Mouse (Mus musculus) pancreas, adult 10 weeks (tissue): ENCODE measurements around the gene Krt32. TPM values are rescaled to one million over a fixed set of nuclear protein-coding genes. Genes with fewer than 3 reads are reported as not detected.

ENCODE experiments used
- polyA plus RNA-seq: library from polyadenylated mRNA; stranded (reverse); fragments of 350-450 nt; fragmentation: Illumina TruSeq; extraction: RNeasy Lipid Tissue Mini Kit (QIAGEN cat#74804); gene quantifications from one replicate; pipeline ENCODE4 v1.2.3, GENCODE M21; 2015; ENCODE audit warnings: low read depth, low replicate concordance; ENCODE audit not compliant: insufficient read depth

Gene Krt32
- polyA plus RNA-seq, result not detected

DNA sequence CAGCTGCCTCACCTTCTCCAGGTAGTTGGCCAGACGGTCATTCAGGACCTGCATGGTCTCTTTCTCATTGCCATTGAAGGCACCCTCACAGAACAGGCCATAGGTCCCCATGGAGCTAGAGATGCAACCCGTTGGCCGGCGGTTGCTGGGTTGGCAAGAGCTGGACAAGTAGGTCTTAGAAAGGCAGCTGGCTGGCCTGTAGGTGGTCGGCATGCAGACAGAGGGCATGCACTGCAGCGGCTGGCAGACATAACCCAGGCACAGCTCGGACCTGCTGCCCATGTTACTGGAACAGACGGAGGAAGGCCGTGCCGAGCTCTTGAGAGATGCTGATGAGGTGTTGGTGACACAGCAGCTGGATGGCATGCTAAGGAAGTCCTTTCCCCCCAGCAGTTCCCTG lies at the start of gene Krt32:
TSS of gene Krt32 (minus strand) at position 366 of the 400 bp plus-strand sequence.

DNA sequence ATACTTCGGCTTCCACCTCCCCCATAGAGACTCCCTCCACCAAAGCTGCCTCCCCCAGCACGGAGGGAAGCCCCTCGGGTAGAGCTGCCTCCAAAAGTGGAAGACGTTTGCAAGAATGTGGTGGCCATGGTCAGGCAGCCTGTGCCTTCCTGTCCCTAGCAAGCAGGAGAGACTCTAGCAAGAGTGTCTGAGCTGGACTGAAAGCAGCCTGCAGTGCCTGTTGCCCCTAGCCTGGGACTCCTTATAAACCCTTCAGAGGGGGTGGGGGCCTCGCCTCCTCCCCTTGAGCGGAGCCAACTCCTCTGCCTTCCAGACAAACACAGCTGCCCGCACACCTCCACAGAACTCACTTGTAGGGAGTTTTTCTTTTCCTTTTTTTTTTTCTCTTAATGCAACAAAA lies 47.7 kb upstream of the Krt32 start, which contains the start of gene Krt15:
TSS of gene Krt15 (minus strand) at position 198 of the 400 bp plus-strand sequence.

DNA sequence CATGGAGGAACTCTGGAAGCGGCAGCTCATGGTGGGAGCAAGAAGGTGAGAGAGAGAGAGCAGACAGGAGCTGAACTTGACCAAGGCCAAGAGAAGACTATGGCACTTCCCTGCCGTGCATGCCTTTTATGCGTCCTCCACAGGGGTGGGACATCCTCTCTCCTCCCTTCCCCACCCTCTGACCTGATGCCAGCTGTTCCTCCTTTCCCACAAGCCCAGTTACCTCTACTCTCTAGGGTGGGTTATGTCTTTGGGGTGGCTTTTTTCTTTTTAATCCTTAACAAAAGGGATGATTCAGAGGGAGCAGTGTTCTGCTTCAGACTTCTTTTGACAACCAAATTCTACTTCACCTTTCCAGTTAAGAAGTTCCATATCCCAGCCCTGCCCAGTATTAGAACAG lies 33.4 kb upstream of the Krt32 start, which contains the start of gene Krt13:
TSS of gene Krt13 (minus strand) at position 101 of the 400 bp plus-strand sequence.

DNA sequence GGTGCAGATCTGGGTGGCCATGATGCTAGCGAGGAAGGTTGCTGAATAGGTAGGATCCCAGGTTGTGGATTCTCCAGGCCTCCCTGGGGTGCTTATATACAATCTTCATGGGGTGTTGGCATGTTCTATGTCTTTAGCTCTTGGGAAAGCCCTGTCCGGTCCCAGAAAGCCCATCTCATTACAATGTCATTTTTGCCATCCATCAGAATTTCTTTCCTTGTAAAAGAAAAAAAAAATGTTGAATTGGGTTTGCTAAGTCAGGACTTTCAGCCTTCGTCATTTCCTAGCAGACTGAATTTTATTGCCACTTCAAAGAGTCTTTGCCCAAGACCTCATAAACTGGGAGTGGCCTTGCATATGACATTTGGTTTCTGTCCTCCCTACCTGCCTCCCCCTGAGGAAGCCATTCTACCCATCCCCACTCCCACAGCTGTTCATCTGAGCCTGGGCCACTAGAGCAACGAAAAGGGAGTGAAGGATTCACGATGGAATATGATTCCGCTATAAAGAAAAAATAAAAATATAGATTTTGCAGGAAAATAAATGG lies 17.6 kb upstream of the Krt32 start, which contains the start of gene Krt36:
TSS of gene Krt36 (minus strand) at position 51 of the 547 bp plus-strand sequence.

DNA sequence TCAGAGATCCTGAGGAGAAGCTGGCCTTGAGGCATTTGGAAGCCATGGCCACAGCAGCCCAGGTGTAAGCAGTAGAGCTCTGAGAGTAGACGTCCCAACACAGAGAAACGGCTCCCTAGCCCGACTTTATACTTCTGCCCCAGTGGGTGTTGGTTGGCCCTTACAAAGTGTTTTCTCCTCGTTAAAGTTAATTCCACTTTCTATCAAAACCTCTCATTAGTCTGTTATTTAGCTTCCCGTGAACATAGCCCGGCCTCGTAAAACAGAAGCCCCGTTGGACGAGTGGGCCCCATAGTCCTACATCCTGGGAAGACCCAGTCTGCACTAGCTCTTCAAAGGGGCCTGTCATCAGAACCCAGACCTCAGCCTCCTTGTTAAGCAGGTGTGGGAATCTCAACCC lies 8.1 kb upstream of the Krt32 start, which contains the start of gene Krt35:
TSS of gene Krt35 (minus strand) at position 101 of the 400 bp plus-strand sequence.

DNA sequence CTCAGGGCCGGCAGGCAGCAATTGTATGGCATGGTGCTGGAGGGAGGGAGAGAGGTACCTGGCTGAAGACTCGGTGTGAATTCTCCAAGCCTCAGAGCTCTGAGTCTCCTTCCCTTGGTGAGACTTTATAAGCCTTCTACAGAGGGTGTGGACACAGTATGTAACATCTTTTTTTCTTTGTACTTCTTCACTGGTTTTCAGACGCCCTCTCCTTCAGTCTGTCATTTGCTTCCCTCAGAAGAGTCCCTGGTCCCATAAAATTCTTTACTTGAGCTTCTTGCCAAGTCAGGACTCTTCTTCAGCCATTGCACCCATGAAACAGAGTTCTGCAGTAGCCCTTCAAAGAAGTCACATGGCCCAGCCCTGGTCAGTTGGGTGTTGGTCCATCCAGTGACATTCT lies 37.6 kb downstream of the Krt32 start, which contains the start of gene Krt31:
TSS of gene Krt31 (minus strand) at position 101 of the 400 bp plus-strand sequence.

DNA sequence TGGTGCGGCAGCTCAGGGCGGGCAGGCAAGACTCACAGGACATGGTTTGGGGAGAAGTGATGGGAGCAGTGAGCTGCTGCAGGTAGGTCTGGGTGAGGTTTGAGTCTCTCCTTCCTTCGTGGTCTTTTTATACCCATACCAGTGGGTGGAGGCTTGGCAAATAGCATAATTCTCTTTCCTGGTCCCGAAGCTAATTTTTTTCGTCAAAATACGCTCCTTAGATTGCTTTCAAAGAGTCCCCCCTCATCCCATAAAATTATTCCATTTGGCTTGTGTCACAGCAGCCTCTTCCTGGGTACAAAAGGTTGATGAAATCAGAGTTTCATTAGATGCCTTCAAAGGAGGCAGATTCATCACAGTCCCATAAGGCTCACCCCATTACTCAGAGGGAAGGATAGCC lies 46.6 kb downstream of the Krt32 start, which contains the start of gene Krt34:
TSS of gene Krt34 (minus strand) at position 101 of the 400 bp plus-strand sequence.

Other genes starting within 250 kb of the Krt32 start
- not detected for gene Krtap4-16, start 236.6 kb downstream of the Krt32 start, polyA plus RNA-seq
- not detected for gene Gm11568, start 230.3 kb downstream of the Krt32 start, polyA plus RNA-seq
- not detected for gene Gm11559, start 223.8 kb downstream of the Krt32 start, polyA plus RNA-seq
- not detected for gene Krtap9-1, start 214.8 kb downstream of the Krt32 start, polyA plus RNA-seq
- gene Gm11567, start 209.0 kb downstream of the Krt32 start, polyA plus RNA-seq, result not detected
- not detected for gene Krtap31-1, start 180.3 kb downstream of the Krt32 start, polyA plus RNA-seq
- not detected for gene Gm11565, start 173.5 kb downstream of the Krt32 start, polyA plus RNA-seq
- gene Krtap31-2, start 151.9 kb downstream of the Krt32 start, polyA plus RNA-seq, result not detected
- not detected for gene Krtap9-5, start 139.8 kb downstream of the Krt32 start, polyA plus RNA-seq
- gene Krtap29-1, start 109.2 kb downstream of the Krt32 start, polyA plus RNA-seq, result not detected
- not detected for gene Krtap16-1, start 101.6 kb downstream of the Krt32 start, polyA plus RNA-seq
- gene Krtap17-1, start 94.2 kb downstream of the Krt32 start, polyA plus RNA-seq, result not detected
- not detected for gene Krt33a, start 72.0 kb downstream of the Krt32 start, polyA plus RNA-seq
- gene Krt33b, start 58.4 kb downstream of the Krt32 start, polyA plus RNA-seq, result not detected
- not detected for gene Krt34, start 46.7 kb downstream of the Krt32 start, polyA plus RNA-seq
- not detected for gene Krt31, start 37.7 kb downstream of the Krt32 start, polyA plus RNA-seq
- gene Krt35, start 8.0 kb upstream of the Krt32 start, polyA plus RNA-seq, result not detected
- not detected for gene Krt36, start 17.4 kb upstream of the Krt32 start, polyA plus RNA-seq
- not detected for gene Krt13, start 33.3 kb upstream of the Krt32 start, polyA plus RNA-seq
- gene Krt15, start 47.7 kb upstream of the Krt32 start, polyA plus RNA-seq, result not detected
- gene Krt19, start 60.4 kb upstream of the Krt32 start, polyA plus RNA-seq, result 42.4 TPM
- not detected for gene Krt9, start 105.0 kb upstream of the Krt32 start, polyA plus RNA-seq
- gene Krt14, start 119.3 kb upstream of the Krt32 start, polyA plus RNA-seq, result 1.7 TPM
- not detected for gene Krt16, start 160.7 kb upstream of the Krt32 start, polyA plus RNA-seq
- not detected for gene Krt17, start 172.8 kb upstream of the Krt32 start, polyA plus RNA-seq
- not detected for gene Krt42, start 181.6 kb upstream of the Krt32 start, polyA plus RNA-seq
- gene Eif1, start 231.7 kb upstream of the Krt32 start, polyA plus RNA-seq, result 260 TPM
- gene Gast, start 246.2 kb upstream of the Krt32 start, polyA plus RNA-seq, result not detected